Mouse (Mus musculus) erythroblast, embryonic 14.5 days (primary cell): ENCODE data around the gene Pam.

Experiments
- GATA1 ChIP-seq: IDR thresholded peaks from 2 replicates; pipeline ENCODE4 v1.6.1; 2012; ENCODE audit warnings: low read length, inconsistent platforms, mixed read lengths
- TAL1 ChIP-seq: IDR thresholded peaks from 3 replicates; pipeline ENCODE4 v1.6.1; 2012; ENCODE audit warnings: low read length, inconsistent platforms, mixed read lengths

DNA sequence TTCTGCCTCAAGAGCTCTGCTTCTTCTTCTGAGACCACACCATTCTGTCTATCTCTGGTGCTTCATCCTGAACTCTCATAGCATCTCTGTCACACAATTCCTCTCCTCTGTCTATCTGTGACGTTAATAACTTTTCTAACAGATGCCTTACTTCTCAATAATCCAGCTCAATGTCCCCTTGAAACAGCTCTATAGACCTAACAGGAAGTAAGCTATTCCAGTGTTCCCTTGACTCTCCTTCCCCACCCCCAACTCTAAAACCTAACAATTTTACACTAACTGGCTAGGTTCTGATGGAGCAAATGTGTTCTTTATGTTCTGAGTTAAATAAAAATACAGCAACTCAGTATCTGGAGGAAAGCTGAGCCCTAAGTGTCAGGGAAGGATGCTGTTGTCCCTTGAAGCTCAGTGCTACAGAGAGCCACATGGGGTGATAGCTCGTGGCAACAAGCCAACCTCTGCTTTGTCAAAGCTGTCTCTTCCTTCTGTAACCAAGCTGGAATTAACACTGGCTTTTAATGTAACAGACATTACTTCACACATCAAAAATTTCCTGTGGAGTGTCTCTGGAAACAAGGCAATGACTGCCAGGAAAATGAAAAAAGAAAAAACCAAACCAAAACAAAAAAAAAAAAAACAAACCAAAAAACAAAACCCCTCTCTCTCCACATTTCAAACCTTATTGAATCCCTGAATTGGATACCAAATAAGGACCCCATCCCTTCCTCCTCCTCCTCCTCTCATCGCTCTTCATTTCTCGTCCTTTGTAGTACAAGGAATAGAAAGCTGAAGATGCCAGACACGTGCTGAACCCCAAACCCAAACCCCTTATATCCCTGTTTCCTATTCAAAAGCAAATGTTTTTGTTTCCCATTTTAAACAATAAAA is 261.7 kb downstream of the Pam start:
- TF ChIP-seq GATA1 (no peak), TAL1 (no peak)
